Mouse (Mus musculus): ENCODE data around the gene Sfrp5. TPM values are rescaled to one million over a fixed set of nuclear protein-coding genes. Genes with fewer than 3 reads are reported as not detected.

The Sfrp5 gene
- polyA plus RNA-seq, 1 experiment from 2014 or later, result 0.81 TPM

GRCm38 (mm10) chr19:42166766-42167165 is 35.3 kb downstream of the Sfrp5 start:
- H3K36me3 ChIP-seq (ENCODE audit: control insufficient read depth, insufficient read depth, low read length), result no peaks in the 10 kb centered on the region
- ATAC-seq (no peak), DNase-seq (ENCODE audit: low spot score) (no peak)
- no peak overlapping the region for H3K4me3 ChIP-seq (ENCODE audit: low read depth, low read length)
- no peak overlapping the region for H3K9ac ChIP-seq (ENCODE audit: low read length)
- H3K4me2 ChIP-seq (ENCODE audit: low read length), result no peak overlapping the region
- peaks cover 4% of the 10 kb centered on the region; the same call in 1 of the 2 replicates for H3K27me3 ChIP-seq (replicated peaks; ENCODE audit: control insufficient read depth, insufficient read depth, low read length)
- no peak overlapping the region for H3K27ac ChIP-seq (ENCODE audit: low read depth, low read length)
- no peaks in the 10 kb centered on the region for H3K9me3 ChIP-seq (replicated peaks; ENCODE audit: control insufficient read depth, low read length)
- H3K4me1 ChIP-seq (ENCODE audit: control insufficient read depth, insufficient read depth, low read length), result peaks cover 11% of the 10 kb centered on the region
- 53% methylated on average over 3 of the region's 3 CpGs for WGBS

GRCm38 (mm10) chr19:42166130-42166529 is 35.9 kb downstream of the Sfrp5 start:
- WGBS, result 3% methylated on average over 12 of the region's 12 CpGs
- Histone ChIP-seq H3K36me3 (ENCODE audit: control insufficient read depth, insufficient read depth, low read length) (no peaks in the 10 kb centered on the region), H3K9ac (ENCODE audit: low read length) (no peak overlapping the region), H3K27ac (ENCODE audit: low read depth, low read length) (no peak overlapping the region), H3K9me3 (replicated peaks; ENCODE audit: control insufficient read depth, low read length) (no peaks in the 10 kb centered on the region), H3K4me1 (ENCODE audit: control insufficient read depth, insufficient read depth, low read length) (peaks cover 4% of the 10 kb centered on the region), H3K27me3 (replicated peaks; ENCODE audit: control insufficient read depth, insufficient read depth, low read length) (peaks cover 4% of the 10 kb centered on the region; the same call in 1 of the 2 replicates), H3K4me3 (ENCODE audit: low read depth, low read length) (no peak overlapping the region), H3K4me2 (ENCODE audit: low read length) (peak overlapping the region; percentile 43)
- DNase-seq (ENCODE audit: low spot score), result peak; percentile 85
- no peak for ATAC-seq

- Histone ChIP-seq H3K27me3 (replicated peaks; ENCODE audit: control insufficient read depth, insufficient read depth, low read length) (peaks cover 4% of the 10 kb centered on the region; the same call in 1 of the 2 replicates), H3K4me2 (ENCODE audit: low read length) (no peak overlapping the region), H3K36me3 (ENCODE audit: control insufficient read depth, insufficient read depth, low read length) (no peaks in the 10 kb centered on the region), H3K4me1 (ENCODE audit: control insufficient read depth, insufficient read depth, low read length) (peaks cover 3% of the 10 kb centered on the region; the same call in 1 of the 2 replicates), H3K9ac (ENCODE audit: low read length) (no peak overlapping the region), H3K9me3 (replicated peaks; ENCODE audit: control insufficient read depth, low read length) (no peaks in the 10 kb centered on the region), H3K4me3 (ENCODE audit: low read depth, low read length) (no peak overlapping the region), H3K27ac (ENCODE audit: low read depth, low read length) (no peak overlapping the region)
- ATAC-seq (no peak), DNase-seq (ENCODE audit: low spot score) (no peak)
- WGBS, result 15% methylated on average over 7 of the region's 7 CpGs
Measured at GRCm38 (mm10) chr19:42164188-42164587, 37.9 kb downstream of the Sfrp5 start.

GRCm38 (mm10) chr19:42163764-42164163 is 38.3 kb downstream of the Sfrp5 start, which contains the start of gene Zfyve27:
Gene Zfyve27 (plus strand): TSS chr19:42163951.
- no peaks in the 10 kb centered on the region for H3K36me3 ChIP-seq (ENCODE audit: control insufficient read depth, insufficient read depth, low read length)
- peaks cover 3% of the 10 kb centered on the region; the same call in 1 of the 2 replicates for H3K4me1 ChIP-seq (ENCODE audit: control insufficient read depth, insufficient read depth, low read length)
- no peak within 1 kb of the TSS for H3K4me2 ChIP-seq (ENCODE audit: low read length)
- no peaks in the 10 kb centered on the region for H3K9me3 ChIP-seq (replicated peaks; ENCODE audit: control insufficient read depth, low read length)
- ATAC-seq (no peak), DNase-seq (ENCODE audit: low spot score) (no peak)
- H3K4me3 ChIP-seq (ENCODE audit: low read depth, low read length), result no peak within 1 kb of the TSS
- no peak within 1 kb of the TSS for H3K27ac ChIP-seq (ENCODE audit: low read depth, low read length)
- WGBS, result 68% methylated on average over 5 of the region's 5 CpGs
- no peak within 1 kb of the TSS for H3K9ac ChIP-seq (ENCODE audit: low read length)
- peaks cover 4% of the 10 kb centered on the region; the same call in 1 of the 2 replicates for H3K27me3 ChIP-seq (replicated peaks; ENCODE audit: control insufficient read depth, insufficient read depth, low read length)

- Histone ChIP-seq H3K9ac (ENCODE audit: low read length) (no peak overlapping the region), H3K4me1 (ENCODE audit: control insufficient read depth, insufficient read depth, low read length) (no peaks in the 10 kb centered on the region), H3K4me3 (ENCODE audit: low read depth, low read length) (no peak overlapping the region), H3K27me3 (replicated peaks; ENCODE audit: control insufficient read depth, insufficient read depth, low read length) (no peaks in the 10 kb centered on the region), H3K9me3 (replicated peaks; ENCODE audit: control insufficient read depth, low read length) (no peaks in the 10 kb centered on the region), H3K27ac (ENCODE audit: low read depth, low read length) (no peak overlapping the region), H3K4me2 (ENCODE audit: low read length) (no peak overlapping the region), H3K36me3 (ENCODE audit: control insufficient read depth, insufficient read depth, low read length) (no peaks in the 10 kb centered on the region)
- ATAC-seq (no peak), DNase-seq (ENCODE audit: low spot score) (no peak)
- 78% methylated on average over 13 of the region's 13 CpGs for WGBS
Measured at GRCm38 (mm10) chr19:42158246-42159017, 43.6 kb downstream of the Sfrp5 start.

- no peaks in the 10 kb centered on the region for H3K9me3 ChIP-seq (replicated peaks; ENCODE audit: control insufficient read depth, low read length)
- no peaks in the 10 kb centered on the region for H3K27me3 ChIP-seq (replicated peaks; ENCODE audit: control insufficient read depth, insufficient read depth, low read length)
- no peaks in the 10 kb centered on the region for H3K36me3 ChIP-seq (ENCODE audit: control insufficient read depth, insufficient read depth, low read length)
- WGBS, result 68% methylated on average over 12 of the region's 12 CpGs
- no peak overlapping the region for H3K27ac ChIP-seq (ENCODE audit: low read depth, low read length)
- H3K4me2 ChIP-seq (ENCODE audit: low read length), result no peak overlapping the region
- DNase-seq (ENCODE audit: low spot score), result no peak
- no peak overlapping the region for H3K4me3 ChIP-seq (ENCODE audit: low read depth, low read length)
- no peaks in the 10 kb centered on the region for H3K4me1 ChIP-seq (ENCODE audit: control insufficient read depth, insufficient read depth, low read length)
- no peak for ATAC-seq
- H3K9ac ChIP-seq (ENCODE audit: low read length), result no peak overlapping the region
Measured at GRCm38 (mm10) chr19:42157493-42158237, 44.4 kb downstream of the Sfrp5 start.

- Histone ChIP-seq H3K36me3 (ENCODE audit: control insufficient read depth, insufficient read depth, low read length) (no peaks in the 10 kb centered on the region), H3K4me1 (ENCODE audit: control insufficient read depth, insufficient read depth, low read length) (0 out of 2 replicates have a peak, but pooled peaks cover 8% of the 10 kb centered on the region), H3K27me3 (replicated peaks; ENCODE audit: control insufficient read depth, insufficient read depth, low read length) (peaks cover 7% of the 10 kb centered on the region), H3K27ac (ENCODE audit: low read depth, low read length) (no peak overlapping the region), H3K4me3 (ENCODE audit: low read depth, low read length) (no peak overlapping the region), H3K4me2 (ENCODE audit: low read length) (no peak overlapping the region), H3K9ac (ENCODE audit: low read length) (no peak overlapping the region), H3K9me3 (replicated peaks; ENCODE audit: control insufficient read depth, low read length) (no peaks in the 10 kb centered on the region)
- peak; percentile 88 for DNase-seq (ENCODE audit: low spot score)
- ATAC-seq, result peak; percentile 53
- 2% methylated on average over 6 of the region's 6 CpGs for WGBS
Measured at GRCm38 (mm10) chr19:42151990-42152389, 50.1 kb downstream of the Sfrp5 start.

GRCm38 (mm10) chr19:42148569-42148860 is 53.5 kb downstream of the Sfrp5 start:
- Histone ChIP-seq H3K9ac (ENCODE audit: low read length) (peak overlapping the region; percentile 70), H3K4me1 (ENCODE audit: control insufficient read depth, insufficient read depth, low read length) (0 out of 2 replicates have a peak, but pooled peaks cover 8% of the 10 kb centered on the region), H3K36me3 (ENCODE audit: control insufficient read depth, insufficient read depth, low read length) (no peaks in the 10 kb centered on the region), H3K4me2 (ENCODE audit: low read length) (peak overlapping the region; percentile 73), H3K27me3 (replicated peaks; ENCODE audit: control insufficient read depth, insufficient read depth, low read length) (peaks cover 8% of the 10 kb centered on the region), H3K4me3 (ENCODE audit: low read depth, low read length) (peak overlapping the region; percentile 53), H3K9me3 (replicated peaks; ENCODE audit: control insufficient read depth, low read length) (no peaks in the 10 kb centered on the region), H3K27ac (ENCODE audit: low read depth, low read length) (no peak overlapping the region)
- no peak for ATAC-seq
- 35% methylated on average over 7 of the region's 7 CpGs for WGBS
- no peak for DNase-seq (ENCODE audit: low spot score)
